Mouse (Mus musculus) embryo, embryonic 11 days (tissue): ENCODE measurements around the gene Uck1.

Source experiments
- DNase-seq: peaks from one replicate; pipeline ENCODE4 v3.0.0-alpha.2; 2015

Uck1 gene

GRCm38 (mm10) chr2:32258887-32259533, 949 bp downstream of the Uck1 start:
- DNase-seq = no peak

DNA sequence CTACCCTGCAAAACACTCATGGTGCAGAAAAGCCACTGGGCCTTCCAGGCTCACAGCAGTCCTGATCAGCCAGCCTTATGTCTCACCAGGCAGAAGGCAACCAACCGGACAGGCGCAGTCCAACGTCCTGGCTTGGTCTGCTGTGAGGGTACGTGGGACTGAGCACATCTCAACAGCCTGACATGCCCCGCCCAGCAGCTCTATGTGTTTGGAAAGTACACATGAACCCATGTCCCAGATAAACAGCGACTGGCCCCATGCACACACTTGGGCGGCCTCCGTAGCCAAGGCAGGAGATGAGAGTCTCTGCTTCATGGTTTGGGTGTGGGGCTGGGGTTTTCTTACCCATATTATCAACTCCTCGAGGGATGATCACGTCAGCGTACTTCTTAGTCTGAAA, 3.7 kb downstream of the Uck1 start:
- DNase-seq = no peak

DNA sequence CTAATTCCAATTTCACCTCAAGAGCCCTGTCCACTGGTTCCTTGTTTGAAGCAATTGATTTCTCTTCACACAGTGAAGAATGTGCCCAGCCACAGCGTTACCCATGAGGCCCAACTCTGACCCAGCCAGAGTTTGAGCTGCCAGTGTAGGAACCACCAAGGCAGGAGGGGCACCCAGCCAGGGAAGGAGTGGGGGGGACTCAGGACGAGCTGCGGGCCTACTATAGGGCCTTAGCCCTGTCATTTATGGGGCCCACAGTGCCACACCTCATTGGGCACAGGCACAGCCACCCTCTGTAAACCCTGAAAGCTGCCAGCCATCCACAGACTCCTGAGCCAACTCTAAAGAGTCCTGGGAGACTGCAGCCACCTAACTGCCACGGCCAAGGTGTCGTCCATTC, 5.4 kb downstream of the Uck1 start:
- DNase-seq = no peak

- DNase-seq = no peak
These were observed 6.6 kb downstream of the Uck1 start for GRCm38 (mm10) chr2:32253352-32253751.

DNA sequence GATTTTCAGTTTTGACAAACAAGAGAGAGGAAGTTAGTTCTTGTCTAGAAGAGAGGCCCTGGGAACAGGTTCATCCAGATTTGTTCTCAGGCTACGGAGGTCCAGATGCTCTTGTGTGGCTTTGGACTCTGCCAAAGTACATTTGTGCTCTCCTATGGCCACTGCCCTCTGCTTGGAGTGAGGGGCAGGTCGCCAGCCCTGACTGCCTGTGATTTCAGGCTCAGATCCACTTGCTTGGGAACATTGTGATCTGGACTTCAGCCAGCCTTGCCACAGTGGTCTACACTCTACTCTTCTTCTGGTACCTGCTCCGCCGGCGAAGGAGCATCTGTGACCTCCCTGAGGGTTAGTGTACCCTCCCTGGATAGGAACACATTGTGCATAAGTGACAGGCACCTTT, 7.3 kb downstream of the Uck1 start:
- DNase-seq = no peak

GRCm38 (mm10) chr2:32251791-32252527, 8.0 kb downstream of the Uck1 start:
- DNase-seq = no peak

DNA sequence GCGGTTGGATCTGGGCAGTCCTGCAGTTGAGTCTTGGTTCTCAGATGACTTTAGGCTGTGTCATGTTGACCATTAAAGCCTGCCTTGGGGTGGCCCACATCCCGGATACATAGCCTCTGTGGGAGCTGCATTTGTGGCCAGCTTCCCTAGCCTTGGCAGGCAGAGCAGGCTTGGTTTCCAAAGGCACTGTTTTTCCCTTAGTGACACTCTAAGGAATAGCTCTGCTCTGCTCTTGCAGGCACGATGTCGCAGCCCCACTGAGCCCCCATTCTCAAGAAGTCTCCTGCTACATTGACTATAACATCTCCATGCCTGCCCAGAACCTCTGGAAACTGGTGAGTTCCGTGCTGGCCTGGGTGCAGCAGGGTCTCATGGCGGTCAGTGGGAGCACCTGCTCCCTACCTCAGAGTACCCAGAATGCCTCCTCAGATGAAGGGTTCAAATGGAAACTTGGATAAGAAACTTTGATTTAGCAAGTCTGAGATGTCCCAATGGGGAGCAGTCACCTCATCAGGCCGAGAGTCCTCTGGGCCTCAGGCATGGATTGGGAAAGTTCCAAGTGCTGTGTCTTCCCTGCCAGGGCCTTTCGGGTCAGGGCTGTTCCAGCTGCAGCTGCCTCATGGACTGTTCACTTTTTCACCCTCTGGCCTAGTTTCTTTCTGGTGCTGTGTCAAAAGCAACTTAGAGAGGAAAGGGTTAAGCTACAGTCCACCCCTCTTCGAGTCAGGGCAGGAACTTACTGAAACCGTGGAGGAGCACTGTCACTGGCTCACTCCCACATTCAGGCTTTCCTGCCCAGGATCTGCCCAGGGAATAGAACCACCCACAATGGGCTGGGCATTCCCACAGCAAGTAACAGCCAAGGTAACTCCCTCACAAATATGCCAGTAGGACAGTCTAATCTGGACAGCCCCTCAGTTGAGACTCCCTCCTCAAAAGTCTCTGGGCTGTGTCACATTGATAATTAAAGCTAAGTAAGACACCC, 11.3 kb downstream of the Uck1 start:
- no peak for DNase-seq

GRCm38 (mm10) chr2:32246741-32247140, 13.2 kb downstream of the Uck1 start:
- DNase-seq = no peak

GRCm38 (mm10) chr2:32242986-32243385, 17.0 kb downstream of the Uck1 start:
- no peak for DNase-seq

- DNase-seq = no peak
These were observed 19.4 kb downstream of the Uck1 start for GRCm38 (mm10) chr2:32240591-32240990.

DNA sequence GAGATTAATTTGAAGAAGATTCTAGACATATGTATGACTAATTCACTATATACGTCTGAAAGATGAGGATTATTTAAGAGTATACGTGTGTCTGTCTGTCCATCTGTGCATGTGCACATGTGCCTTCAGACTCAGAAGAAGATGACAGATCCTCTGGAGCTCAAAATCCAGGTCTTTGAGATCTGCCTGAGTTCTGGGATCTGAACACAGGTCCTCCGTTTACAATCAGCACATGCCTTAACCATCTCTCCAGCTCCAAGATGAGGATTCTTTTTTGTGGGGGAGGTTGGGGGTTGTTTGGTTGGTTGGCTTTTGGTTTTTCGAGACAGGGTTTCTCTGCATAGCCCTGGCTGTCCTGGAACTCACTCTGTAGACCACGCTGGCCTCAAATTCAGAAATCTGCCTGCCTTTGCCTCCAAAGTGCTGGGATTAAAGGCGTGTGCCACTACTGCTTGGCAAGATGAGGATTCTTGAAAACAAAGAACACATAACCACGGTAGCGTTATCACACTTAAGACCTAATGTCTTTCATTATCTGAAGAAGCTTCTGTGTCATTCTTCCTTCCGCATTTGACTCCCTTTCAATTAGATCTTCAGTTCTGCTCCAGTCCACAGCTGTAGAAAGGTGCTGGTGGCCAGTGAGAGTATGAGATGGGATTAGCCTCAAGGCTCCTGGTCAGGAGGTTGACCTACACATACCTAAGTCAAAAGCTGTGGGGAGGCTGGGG, 21.1 kb downstream of the Uck1 start:
- no peak for DNase-seq

DNA sequence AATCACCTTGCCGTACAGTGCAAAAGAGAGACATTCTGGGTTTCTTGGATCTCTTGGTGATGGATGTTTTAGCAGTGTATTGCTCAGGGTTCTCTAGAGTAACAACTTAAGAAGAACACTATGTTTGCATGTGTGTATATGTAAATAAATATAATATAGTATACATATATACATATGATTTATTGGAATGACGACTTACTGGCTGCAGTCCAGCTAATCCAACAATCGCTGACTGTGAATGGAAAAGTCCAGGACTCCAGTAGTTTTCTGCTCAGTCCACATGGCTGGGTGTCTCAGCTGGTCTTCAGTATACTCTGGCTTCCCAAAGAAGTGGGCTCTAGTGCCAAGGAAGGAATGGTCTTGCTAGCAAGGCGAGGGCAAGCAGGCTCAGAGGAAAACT, 22.4 kb downstream of the Uck1 start:
- DNase-seq = no peak

DNA sequence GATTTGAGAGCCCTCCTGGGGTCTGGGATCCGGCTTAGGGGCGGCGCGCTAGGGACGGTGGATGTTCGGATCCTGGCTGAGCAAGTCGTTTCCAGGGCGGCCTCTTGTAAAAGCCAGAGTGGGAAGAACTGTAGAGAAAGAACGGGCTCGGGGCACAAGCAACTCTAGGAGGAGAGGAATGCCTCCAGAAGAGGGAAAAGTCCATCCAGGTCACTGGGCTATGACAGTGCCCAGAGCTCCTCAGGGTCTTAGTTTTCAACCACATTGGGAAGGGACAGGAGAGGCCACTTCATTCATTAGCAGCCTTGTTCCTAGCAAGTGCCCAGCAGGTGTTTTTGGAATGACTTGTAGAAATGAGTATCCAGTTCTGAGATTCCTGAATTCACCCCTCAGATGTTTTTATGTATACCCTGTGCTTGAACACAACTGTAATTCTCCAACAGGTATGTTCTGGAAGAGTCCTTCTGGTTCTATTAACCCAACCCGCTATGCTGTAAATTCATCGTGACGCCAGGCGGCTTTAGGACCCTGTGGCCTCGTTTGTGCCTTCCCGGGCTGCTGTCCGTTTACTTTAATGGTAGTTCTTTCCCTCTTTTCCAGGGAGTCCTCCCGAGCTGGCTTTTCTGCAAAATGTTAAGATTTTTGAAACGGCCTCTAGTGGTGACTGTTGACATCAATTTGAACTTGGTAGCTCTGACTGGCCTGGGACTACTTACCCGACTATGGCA, 23.0 kb downstream of the Uck1 start:
- peak; percentile 83 for DNase-seq

DNA sequence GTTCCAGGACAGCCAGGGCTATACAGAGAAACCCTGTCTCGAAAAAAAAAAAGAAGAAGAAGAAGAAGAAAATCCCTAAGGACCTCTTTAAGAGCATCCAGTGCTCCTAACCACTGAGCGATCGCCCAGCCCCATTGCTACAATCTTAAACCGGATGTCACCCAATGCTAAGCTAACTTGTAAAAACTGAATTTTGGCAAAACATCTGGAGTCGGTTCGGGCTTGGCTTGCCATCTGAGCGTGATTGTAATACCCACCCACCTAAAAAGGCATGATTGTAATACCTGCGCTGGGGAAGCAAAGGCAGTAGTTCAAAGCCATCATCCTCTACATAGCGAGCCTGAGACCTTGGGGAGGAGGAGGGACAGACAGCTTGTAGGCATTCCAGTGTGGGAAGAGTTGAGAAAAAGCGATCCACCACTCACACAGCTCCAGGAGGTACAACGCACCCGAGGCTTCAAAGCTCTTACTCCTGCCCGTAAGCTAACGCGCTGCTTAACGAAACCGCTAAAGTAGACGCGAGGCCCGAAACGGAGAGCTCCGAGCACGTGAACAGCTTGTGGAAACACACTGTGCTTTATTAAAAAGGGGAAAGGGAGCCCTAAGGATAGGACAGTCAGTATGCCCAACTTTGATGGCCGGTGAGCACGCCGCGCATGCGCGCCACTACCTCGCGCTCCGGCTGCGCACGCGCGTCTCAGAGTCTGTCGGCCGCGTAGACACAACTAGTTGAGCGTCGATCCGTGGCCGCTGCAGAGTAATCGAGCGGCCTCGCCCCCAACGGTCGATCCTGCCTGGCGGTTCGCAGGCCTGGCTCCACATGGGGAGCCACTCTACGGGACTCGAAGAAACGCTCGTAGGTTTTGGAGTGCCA, 23.8 kb downstream of the Uck1 start, which contains the start of gene Pomt1:
TSS of gene Pomt1 (plus strand) at position 705 of the 874 bp plus-strand sequence.
- DNase-seq = peak; percentile 98

DNA sequence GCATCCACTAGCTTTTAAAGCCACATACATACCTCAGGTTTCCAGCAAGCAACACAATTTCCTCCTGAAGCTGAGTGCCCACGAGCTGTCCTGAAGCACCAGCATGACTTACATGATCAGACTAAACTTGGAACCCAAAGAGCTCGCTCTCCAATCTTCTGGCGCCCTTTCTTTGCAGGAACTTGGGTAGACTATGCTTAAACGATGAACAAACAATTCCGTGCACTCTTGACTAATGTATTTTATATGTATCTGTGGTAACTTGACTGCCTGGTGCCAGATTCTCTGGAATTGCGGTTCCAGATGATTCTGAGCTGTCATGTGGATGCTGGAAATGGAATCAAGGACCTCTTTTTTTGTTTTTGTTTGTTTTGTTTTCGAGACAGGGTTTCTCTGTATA, 24.5 kb downstream of the Uck1 start:
- no peak for DNase-seq

DNA sequence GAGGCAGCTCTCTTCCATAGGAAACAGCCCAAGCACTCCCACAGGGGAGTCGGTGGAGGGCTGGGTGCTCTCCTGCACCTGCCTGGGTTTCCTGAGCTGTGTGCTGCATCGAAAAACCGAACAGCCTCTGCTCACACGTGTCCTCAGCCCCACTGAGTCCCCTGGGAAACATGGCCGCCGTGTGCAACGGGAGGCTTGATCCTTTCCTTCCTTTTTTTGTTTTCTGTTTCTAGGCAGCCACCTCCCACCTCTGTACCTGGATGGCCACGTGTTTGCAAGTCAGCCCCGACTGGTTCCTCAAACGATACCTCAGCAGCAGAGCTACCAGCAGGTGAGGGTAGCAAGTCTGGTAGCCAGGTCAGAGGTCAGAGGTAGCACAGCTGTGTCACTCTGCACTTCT, 37.9 kb downstream of the Uck1 start:
- DNase-seq = no peak

DNA sequence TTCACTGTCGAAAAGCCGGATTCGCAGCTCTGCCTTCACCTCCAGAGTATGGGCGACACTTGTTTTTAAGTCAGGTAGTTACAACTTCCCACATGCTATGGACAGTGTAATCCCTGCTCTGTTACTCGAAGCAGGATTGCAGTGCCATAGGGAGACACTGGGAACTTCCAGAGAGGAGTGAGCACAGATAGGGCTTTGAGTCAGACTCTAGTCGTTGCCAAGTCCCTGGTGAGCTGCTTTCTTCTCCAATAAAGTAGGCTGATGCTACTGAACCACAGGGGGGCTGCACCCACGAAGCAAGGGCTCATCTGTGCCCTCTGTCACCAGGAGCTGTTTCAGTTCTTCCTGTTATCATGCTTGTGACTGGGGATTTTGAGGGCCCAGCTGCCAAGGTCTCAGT, 38.4 kb downstream of the Uck1 start:
- DNase-seq = no peak

DNA sequence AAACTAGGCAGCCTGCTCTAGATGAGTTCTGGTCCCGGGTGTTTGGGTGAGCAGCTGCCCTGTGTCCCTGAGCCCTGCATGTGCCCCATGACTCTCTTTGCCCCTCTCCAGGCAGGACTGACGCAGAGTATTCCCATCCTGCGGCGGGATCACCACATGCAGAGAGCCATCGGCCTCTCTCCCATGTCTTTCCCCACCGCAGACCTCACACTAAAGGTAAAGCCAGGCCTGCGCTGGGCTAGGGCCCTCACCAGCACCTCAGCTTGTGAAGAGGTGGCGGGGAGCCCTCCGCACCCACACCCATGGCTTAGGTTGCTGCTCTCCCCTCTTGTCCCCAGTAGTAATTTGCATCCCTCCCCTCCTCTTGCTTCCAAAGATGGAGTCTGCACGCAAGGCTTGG, 39.0 kb downstream of the Uck1 start:
- DNase-seq = no peak

- no peak for DNase-seq
These were observed 39.9 kb downstream of the Uck1 start for GRCm38 (mm10) chr2:32220021-32220420.

DNA sequence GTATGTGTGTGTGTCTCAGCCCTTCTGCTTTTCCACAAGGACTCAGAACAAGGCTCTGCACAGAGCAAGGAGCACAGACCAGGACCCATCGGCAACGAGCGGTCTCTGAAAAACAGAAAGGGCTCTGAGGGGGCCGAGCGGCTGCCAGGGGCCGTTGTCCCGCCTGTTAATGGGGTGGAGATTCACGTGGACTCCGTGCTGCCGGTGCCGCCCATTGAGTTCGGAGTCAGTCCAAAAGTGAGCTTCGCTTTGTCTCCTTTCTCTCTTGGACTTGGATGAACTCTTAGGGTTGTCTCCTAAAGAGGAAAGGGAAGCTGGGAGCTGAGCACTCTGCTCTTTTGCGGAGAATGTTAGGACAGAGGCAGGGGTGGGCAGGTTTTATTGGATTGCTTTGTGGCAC, 40.5 kb downstream of the Uck1 start:
- no peak for DNase-seq
